8 mouse cellular contexts compared by ENCODE assay signal in the genomic region with DNA sequence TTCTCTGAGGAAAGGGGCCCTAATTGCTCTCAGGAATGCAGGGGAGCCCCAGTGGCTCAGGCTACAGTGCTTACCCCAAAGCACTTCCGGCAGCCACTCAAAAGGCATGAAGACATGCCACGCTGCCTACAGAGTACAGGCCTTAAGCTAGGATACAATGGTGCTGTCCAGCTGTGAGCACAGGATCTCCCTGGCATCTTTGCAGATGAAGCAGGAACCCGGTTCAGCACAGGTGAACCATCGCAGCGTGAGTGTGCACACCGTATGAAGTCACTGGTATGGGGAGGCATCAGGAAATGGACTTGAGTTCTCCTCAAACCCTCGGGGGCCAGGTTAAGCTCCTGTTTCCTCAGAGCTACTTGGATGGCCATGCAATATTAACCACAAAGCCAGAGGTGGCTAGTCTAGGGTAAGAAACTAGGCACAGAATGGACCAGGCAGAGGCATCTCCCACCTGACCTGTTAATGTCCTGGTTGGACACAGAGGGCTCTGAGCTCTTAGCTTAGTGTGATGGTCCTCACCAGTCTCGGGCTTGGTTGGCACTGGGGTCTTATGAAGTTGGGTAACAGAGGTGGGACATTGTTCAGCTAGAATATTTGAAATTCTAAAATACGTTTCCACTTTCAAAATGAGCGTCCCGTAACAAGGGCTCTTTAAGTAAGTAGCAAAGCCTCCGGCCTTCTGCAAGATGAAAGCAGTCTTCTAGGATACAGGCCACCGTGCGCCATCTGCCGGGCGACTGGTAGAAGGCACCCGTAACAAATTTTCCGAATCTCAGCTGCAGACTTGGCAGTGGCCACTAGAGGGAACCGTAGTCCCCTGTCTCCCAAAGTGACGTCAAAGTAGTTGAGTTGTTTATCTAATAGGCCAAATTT.
DNase-seq lines count a peak whose midpoint lies in the region; ATAC-seq and TF ChIP-seq lines count a peak whose summit lies in the region.

No protein-coding gene starts in this region.

- H3K9me3 ChIP-seq in MEL (replicated peaks; ENCODE audit: insufficient read depth, low read length), result no peaks in the 10 kb centered on the region; the same call in 1 of the 2 replicates
- H3K9me3 ChIP-seq in forebrain, embryonic 15.5 days, result no peaks in the 10 kb centered on the region
- no peaks in the 10 kb centered on the region for H3K9me3 ChIP-seq in lung, embryonic 14.5 days (ENCODE audit: low read depth, low read length)

- TF ChIP-seq POLR2A in MEL (IDR thresholded peaks at IDR 0.05; ENCODE audit: control insufficient read depth in 1 of 2, insufficient read depth in 1 of 2, low read depth in 1 of 2, low read length in 2 of 2, poor library complexity in 1 of 2), result no peak

- no peaks in the 10 kb centered on the region for H3K79me2 ChIP-seq in MEL (ENCODE audit: control insufficient read depth, insufficient read depth, low read length, poor library complexity)

- H3K27ac ChIP-seq in MEL (ENCODE audit: control insufficient read depth, low read depth, low read length), result no peak overlapping the region
- H3K27ac ChIP-seq in forebrain, embryonic 15.5 days (replicated peaks), result no peak overlapping the region
- no peak overlapping the region for H3K27ac ChIP-seq in layer of hippocampus, adult 2 months
- no peak overlapping the region for H3K27ac ChIP-seq in lung, embryonic 14.5 days (ENCODE audit: low read depth)

- H3K4me3 ChIP-seq in MEL (ENCODE audit: control insufficient read depth in 1 of 2, insufficient read depth in 1 of 2, low read depth in 2 of 2, low read length in 2 of 2), result no peak overlapping the region
- H3K4me3 ChIP-seq in forebrain, embryonic 15.5 days, result no peak overlapping the region
- H3K4me3 ChIP-seq in layer of hippocampus, adult 2 months, result no peak overlapping the region
- H3K4me3 ChIP-seq in lung, embryonic 14.5 days (ENCODE audit: low read depth, low read length), result no peak overlapping the region

- peak; percentile 68 for TF ChIP-seq RAD21 in MEL (IDR thresholded peaks at IDR 0.05; ENCODE audit: low read depth, low read length)

- H3K9ac ChIP-seq in MEL (ENCODE audit: control insufficient read depth, low read depth, low read length, poor library complexity, severe bottlenecking), result no peak overlapping the region
- H3K9ac ChIP-seq in forebrain, embryonic 15.5 days (replicated peaks), result no peak overlapping the region
- H3K9ac ChIP-seq in lung, embryonic 14.5 days, result no peak overlapping the region

- no peak overlapping the region for H3K4me2 ChIP-seq in forebrain, embryonic 15.5 days (replicated peaks)
- no peak overlapping the region for H3K4me2 ChIP-seq in lung, embryonic 14.5 days

- TF ChIP-seq CTCF in MEL (IDR thresholded peaks at IDR 0.05 in 2 of 3, conservative IDR thresholded peaks at IDR 0.05 in 1 of 3; ENCODE audit: control insufficient read depth in 1 of 3, insufficient read depth in 1 of 3, low read depth in 2 of 3, low read length in 3 of 3, poor library complexity in 1 of 3, severe bottlenecking in 1 of 3), result peak in 2 of 3 experiments; percentile 94 to 99; a peak in 5 of 6 replicates
- peak; percentile 99 for TF ChIP-seq CTCF in layer of hippocampus, adult 2 months (conservative IDR thresholded peaks at IDR 0.05)
- peak; percentile 98 for TF ChIP-seq CTCF in lung, embryonic 14.5 days (IDR thresholded peaks at IDR 0.05; ENCODE audit: low read depth)

- no peaks in the 10 kb centered on the region for H3K4me1 ChIP-seq in MEL (ENCODE audit: control insufficient read depth in 1 of 2, insufficient read depth in 2 of 2, low read length in 2 of 2)
- H3K4me1 ChIP-seq in forebrain, embryonic 15.5 days, result no peaks in the 10 kb centered on the region
- no peaks in the 10 kb centered on the region for H3K4me1 ChIP-seq in lung, embryonic 14.5 days (ENCODE audit: insufficient read depth)

- DNase-seq in MEL (ENCODE audit: low read depth, low spot score), result peak; percentile 83
- peak; percentile 69 for DNase-seq in cerebellum, adult 11-12 months
- peak; percentile 87 to 88 for DNase-seq in layer of hippocampus, adult 2 months (ENCODE audit: low spot score in 2 of 2)
- DNase-seq in lung, embryonic 14.5 days, result peak; percentile 92
- DNase-seq in ovary, adult 18-20 months (ENCODE audit: low spot score), result peak; percentile 44
- peak; percentile 29 to 42 for DNase-seq in thymus, adult 18-20 months

- no peaks in the 10 kb centered on the region for H3K36me3 ChIP-seq in MEL (ENCODE audit: control insufficient read depth in 1 of 2, insufficient read depth in 2 of 2, low read length in 2 of 2)
- no peaks in the 10 kb centered on the region for H3K36me3 ChIP-seq in forebrain, embryonic 15.5 days
- H3K36me3 ChIP-seq in lung, embryonic 14.5 days (ENCODE audit: insufficient read depth), result no peaks in the 10 kb centered on the region

- H3K27me3 ChIP-seq in MEL (ENCODE audit: control insufficient read depth in 1 of 2, insufficient read depth in 2 of 2, low read length in 2 of 2), result no peaks in the 10 kb centered on the region
- H3K27me3 ChIP-seq in forebrain, embryonic 15.5 days, result no peaks in the 10 kb centered on the region
- H3K27me3 ChIP-seq in lung, embryonic 14.5 days (ENCODE audit: insufficient read depth, low read length), result no peaks in the 10 kb centered on the region

- ATAC-seq in forebrain, embryonic 15.5 days (replicated peaks), result peak; percentile 78
- ATAC-seq in hematopoietic stem cell, adult 5-6 weeks (replicated peaks in 1 of 2; ENCODE audit: insufficient read depth in 1 of 2, low FRiP score in 2 of 2, low TSS enrichment in 1 of 2, low read depth in 1 of 2, poor library complexity in 2 of 2, severe bottlenecking in 2 of 2), result peak; percentile 85 to 92
- peak; percentile 78 for ATAC-seq in lung, embryonic 14.5 days (ENCODE audit: insufficient read depth)

- no peak; a peak in 1 of 4 replicates for TF ChIP-seq EP300 in MEL (IDR thresholded peaks at IDR 0.05; ENCODE audit: low read depth in 1 of 2, low read length in 2 of 2)

- WGBS in forebrain, embryonic 15.5 days, result 34% methylated on average over 20 of the region's 20 CpGs
- 34% methylated on average over 20 of the region's 20 CpGs for WGBS in lung, embryonic 14.5 days

TF ChIP-seq in MEL, 35 proteins besides CTCF, POLR2A, EP300 and RAD21:
- TF ChIP-seq USF2 (IDR thresholded peaks at IDR 0.05; ENCODE audit: borderline replicate concordance in 1 of 2, insufficient read depth in 1 of 2, low read depth in 1 of 2, low read length in 2 of 2) (no peak), ETS1 (IDR thresholded peaks at IDR 0.05; ENCODE audit: low read depth, low read length) (no peak), UBTF (IDR thresholded peaks at IDR 0.05; ENCODE audit: borderline replicate concordance, insufficient read depth, low read depth, low read length) (no peak), HCFC1 (IDR thresholded peaks at IDR 0.05; ENCODE audit: low read depth, low read length) (no peak), SMC3 (IDR thresholded peaks at IDR 0.05; ENCODE audit: low read depth, low read length) (peak; percentile 92), CHD2 (IDR thresholded peaks at IDR 0.05; ENCODE audit: low read length) (no peak), SIN3A (IDR thresholded peaks at IDR 0.05; ENCODE audit: low read length) (no peak), TAL1 (IDR thresholded peaks at IDR 0.05; ENCODE audit: low read length) (no peak), ZMIZ1 (IDR thresholded peaks at IDR 0.05; ENCODE audit: low read depth, low read length) (no peak), GATA1 (IDR thresholded peaks at IDR 0.05; ENCODE audit: low read depth, low read length) (0 out of 2 replicates have a peak, but pooled peaks have one; percentile 7), ZC3H11A (IDR thresholded peaks at IDR 0.05; ENCODE audit: low read depth, low read length) (peak; percentile 69), MYB (IDR thresholded peaks at IDR 0.05; ENCODE audit: low read depth, low read length) (no peak), JUND (IDR thresholded peaks at IDR 0.05; ENCODE audit: low read depth, low read length) (no peak), KAT2A (conservative IDR thresholded peaks at IDR 0.05; ENCODE audit: low read depth, low read length) (no peak), MAFK (IDR thresholded peaks at IDR 0.05; ENCODE audit: borderline replicate concordance, low read depth, low read length) (no peak), ELF1 (IDR thresholded peaks at IDR 0.05; ENCODE audit: low read depth, low read length) (no peak), MEF2A (IDR thresholded peaks at IDR 0.05; ENCODE audit: extremely low read depth, insufficient replicate concordance, low read depth, low read length, poor library complexity, severe bottlenecking) (no peak)

Comparison
In these comparisons a context has a peak if more than half of its experiments do, and no peak if none do; other contexts are left out.
1. DNase-seq: peak in every context shown above with its lines; median percentile 92 in lung, embryonic 14.5 days; 88 in layer of hippocampus, adult 2 months; 83 in MEL; 69 in cerebellum, adult 11-12 months; 44 in ovary, adult 18-20 months; 36 in thymus, adult 18-20 months.